Mouse (Mus musculus) cerebellum, postnatal 4 days (tissue): ENCODE measurements at regions not wholly inside any gene's neighbourhood (a gene's known extent, or its start where the extent isn't known, plus 50 kb on each side); places are given as distances from the start of the nearest gene placed in this dataset.

Experiments used
- DNase-seq, 2 experiments: peaks; one replicate each; pipeline ENCODE4 v3.0.0; 2022; ENCODE audit warnings: low spot score in 2 of 2, mixed read lengths in 1 of 2

DNA sequence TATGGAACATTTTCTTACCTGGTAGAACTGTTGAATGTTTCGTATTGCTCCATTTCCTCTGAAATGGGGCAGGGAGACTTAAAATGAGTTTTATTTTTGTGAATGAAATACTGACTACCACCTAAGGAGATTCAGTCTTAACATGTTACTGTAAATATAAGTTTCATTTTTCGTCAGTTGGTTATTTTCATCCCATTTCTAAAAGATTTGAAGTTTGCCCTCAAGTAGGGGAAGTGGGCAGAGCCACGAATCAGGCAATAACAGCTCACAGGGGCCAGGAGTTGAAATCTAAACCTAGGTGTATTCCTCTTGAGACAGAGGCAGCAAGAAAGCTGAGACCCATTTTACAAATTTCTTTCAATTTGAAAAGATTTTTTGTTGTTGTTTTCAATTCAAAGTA, 88.6 kb upstream of the Ahr start:
- DNase-seq = no peak

DNA sequence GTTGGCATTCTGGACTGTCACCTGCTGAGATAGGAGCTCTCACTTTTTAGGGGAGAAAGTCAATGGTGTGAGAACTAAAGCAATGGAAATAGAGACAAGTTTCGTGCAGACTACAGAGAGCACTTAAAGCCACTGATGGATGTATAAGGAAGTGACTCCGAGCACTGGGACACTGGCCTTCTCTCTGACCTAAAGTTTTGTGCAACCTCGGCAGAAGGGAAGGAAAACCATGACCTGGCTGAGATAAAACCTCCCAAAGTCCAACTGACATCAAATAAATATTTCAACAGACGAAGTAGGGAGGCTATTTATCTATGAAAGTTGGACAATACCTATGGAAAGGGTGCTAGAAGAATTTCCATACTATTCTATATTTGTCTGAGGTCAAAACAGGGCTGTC, 80.0 kb upstream of the Ahr start:
- DNase-seq = no peak

DNA sequence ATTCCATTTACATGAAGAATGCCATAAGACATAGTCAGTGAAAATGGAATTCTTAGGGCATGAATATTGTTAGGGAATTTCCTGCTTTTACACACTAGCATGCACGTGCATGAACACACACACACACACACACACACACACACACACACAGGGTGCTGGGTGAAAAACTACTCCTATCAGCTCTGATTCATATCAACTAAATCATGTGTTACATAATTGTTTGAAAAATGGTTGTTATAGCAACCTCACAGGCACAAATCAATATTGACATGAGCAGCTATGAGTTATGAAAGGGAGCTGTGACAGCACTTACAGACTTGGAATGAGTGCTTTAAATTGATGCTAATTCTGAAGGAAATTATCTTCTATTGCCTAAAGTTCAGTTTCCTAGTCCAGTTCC, 72.8 kb upstream of the Ahr start:
- no peak for DNase-seq

DNA sequence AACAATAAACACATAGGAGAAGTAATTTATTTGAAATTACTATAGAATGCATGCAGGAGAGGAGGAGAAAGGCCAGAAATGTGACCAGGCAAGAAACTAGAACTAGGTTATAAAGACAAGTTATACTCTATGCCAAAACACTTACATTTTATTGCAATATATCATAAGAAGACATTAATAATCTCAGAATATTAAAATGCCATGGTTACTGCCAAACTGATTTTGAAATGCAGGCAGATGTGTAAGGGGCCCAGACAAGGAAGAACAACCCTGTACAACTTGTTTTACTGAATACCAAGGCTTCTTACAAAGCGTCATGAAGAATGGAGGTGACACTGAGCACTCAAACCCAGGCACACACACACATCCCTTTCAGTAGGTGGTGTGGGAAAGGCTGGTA, 68.9 kb upstream of the Ahr start:
- DNase-seq = no peak

DNA sequence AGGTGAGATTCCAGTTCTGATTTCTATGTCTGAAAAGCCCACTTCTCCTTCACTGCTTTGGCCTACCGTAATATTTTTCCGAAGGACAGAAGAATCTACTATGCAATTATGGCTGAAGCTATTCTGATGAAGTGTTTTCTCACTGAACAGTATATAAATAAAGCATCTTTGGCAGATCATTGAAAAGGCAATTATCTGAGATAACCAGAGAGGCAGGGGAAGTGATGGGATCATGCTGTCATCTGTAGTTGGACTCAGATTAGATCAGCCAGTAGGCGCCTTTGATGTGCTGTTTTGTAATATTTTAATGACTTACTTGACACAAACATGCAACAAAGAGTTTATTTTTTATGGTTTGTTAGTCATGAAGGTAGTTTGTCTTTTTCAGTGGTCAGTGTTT, 67.8 kb upstream of the Ahr start:
- DNase-seq = no peak

DNA sequence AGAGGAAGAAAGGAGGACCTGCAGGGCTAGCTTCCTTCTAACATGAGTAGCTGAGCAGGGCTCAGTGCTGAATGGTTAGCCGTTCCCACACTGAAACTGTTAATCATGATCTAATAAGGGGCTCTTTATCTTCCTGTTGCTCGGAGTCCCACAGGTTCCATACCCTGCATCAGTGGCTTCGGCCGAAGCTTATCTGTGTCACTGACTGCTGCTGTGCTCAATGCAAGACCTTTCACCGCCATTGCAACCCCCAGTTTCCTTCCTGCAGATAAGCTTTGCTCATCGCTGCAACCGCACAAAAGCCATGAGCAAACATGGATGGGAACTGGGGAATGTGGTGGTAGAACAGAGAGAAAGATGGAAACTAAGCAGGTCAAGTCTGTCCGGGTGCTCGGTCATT, 63.5 kb upstream of the Ahr start:
- DNase-seq = no peak

DNA sequence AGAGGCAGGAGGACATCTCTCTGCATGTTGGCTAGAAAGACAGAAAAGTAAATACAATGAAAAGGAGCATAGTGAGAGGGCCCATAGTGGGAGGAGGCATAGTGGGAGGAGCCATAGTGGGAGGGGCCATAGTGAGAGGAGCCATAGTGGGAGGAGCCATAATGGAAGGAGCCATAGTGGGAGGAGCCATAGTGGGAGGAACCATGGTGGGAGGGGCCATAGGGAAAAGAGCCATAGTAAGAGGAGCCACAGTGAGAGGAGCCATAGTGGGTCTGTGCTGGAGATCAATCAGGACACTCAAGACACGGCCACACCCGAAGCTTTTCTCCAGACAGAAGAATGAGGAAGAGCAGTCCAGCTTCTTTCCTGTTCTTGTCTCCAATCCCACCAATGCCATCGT, 58.0 kb upstream of the Ahr start:
- DNase-seq = no peak
